Mouse (Mus musculus) retina, embryonic 14.5 days (tissue): ENCODE measurements around the gene Adrm1.

ENCODE experiments used
- DNase-seq: peaks from one replicate; pipeline ENCODE4 v3.0.0-alpha.2; 2015; ENCODE audit warnings: low spot score

The Adrm1 gene

GRCm38 (mm10) chr2:180184752-180185109 lies 13.4 kb downstream of the Adrm1 start:
- no peak for DNase-seq

DNA sequence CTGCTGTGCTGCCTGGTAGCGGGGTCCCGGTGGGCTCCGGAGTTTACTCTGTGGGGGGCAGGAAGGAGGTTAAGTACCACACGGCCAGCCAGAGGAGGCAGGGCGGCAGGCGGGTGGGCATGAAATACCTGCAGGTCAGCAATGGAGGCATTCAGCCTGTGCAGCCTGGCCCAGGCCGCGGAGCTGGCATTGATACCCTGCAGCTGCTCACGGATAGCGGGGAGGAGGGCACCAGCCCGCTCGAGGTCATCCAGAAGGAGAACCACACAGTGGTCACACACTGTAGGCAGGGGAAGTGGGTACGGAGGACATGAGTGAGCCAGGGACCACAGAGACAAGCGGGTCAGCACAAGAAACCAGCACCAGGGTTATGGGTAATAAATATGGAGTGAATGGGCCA lies 14.4 kb downstream of the Adrm1 start:
- no peak for DNase-seq

- no peak for DNase-seq
These were observed 16.1 kb downstream of the Adrm1 start for GRCm38 (mm10) chr2:180187362-180187761.

DNA sequence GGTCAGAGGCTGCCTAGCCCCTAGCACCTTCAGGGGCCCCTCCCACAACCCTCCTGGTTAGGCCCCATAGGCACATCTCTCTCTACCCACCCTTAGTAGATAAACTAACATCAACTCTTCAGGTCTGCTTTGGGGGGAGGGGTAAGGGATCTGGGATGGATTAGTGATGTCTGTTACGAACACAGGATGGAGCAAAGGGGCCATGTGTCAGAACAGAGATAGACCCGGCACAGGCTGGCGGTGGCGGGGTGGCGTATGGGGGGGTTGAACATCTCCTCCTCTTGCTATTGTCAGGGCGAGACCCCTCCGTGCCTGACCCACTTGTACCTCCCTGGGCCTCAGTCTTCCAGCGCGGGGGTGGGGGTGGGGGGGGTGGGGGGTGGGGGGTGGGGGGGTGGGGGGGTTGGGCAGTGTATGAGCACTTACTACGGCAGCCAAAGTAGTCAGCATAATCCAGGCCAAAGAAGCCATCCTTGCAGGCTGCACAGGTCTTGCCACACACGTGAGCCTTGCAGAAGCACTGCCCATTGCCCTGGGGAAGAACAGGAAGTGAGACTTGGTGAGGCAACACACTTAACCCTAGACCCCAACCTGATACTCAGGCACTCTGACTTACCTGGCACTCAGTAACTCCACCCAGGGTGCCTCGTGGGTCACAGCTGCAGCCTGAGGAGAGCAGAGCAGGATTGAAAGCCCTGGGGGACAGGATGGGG lies 25.5 kb downstream of the Adrm1 start:
- DNase-seq, result no peak

DNA sequence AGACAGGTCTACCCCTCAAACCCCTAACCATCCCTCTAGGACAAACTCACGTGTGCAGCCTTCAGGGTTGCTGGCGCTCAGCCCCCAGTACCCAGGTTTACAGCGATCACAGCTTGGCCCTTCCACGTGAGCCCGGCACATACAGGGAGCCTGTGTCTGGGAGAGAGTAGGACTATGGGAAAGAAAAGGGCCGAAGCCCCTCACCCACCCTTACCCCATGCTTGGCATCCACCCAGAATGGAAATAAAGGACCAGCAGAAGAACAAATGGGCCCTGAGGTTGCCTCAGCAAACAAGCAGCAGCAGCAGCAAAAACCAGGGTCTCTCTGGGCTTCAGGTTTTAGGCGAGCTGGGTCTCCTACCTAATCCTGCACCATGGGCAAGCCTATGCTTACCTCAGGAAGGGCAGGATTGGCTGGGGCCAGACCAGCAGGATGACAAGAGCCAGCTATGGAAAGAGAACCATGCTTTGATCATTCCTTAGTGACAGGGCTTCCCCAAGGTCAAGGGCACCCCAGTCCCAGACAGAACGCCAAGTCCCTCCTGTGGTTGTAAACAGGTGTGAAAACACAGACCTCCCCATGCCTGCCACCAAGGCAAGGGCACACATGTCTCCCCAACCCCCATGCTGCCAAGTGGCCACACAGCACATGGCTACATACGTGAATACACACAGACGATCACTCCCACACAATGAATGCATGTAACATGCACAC lies 26.2 kb downstream of the Adrm1 start:
- no peak for DNase-seq

DNA sequence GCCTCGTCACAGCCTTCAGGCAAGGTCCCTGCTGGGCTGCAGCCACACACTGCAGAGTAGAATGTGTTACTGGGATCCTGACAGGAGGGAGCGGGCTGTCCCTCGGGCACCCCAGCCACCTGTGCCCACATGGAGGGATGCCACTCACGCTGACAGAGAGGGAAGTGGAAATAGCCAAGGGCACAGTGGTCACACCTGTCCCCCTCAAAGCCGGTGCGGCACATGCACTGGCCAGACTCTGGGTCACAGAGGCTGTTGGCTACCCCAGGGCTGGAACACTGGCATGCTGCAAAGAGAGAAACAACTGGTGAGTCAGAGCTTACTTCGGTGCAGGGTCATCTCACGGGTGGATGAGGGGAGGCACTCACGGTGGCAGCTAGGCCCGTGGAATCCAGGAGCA lies 27.5 kb downstream of the Adrm1 start:
- no peak for DNase-seq

GRCm38 (mm10) chr2:180200681-180201080 lies 29.4 kb downstream of the Adrm1 start:
- no peak for DNase-seq

DNA sequence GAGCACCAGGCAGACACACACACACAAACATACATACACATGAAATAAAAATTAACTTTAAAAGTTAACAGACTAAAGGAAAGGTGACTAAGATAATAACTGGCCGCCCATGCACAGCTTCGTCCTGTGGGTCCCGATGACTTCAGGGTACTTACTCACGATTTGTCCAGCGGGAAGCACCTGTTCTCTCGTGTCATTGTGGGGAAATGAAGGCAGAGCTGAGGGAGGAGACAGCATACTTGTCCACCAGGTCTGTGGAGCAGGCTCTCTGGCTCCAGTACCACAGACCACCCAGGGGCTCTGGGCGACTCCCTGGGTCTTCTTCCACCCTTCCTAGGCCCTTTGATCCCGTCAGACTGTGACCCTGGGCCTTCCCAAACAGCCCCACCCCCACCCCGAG lies 30.0 kb downstream of the Adrm1 start:
- DNase-seq, result no peak

DNA sequence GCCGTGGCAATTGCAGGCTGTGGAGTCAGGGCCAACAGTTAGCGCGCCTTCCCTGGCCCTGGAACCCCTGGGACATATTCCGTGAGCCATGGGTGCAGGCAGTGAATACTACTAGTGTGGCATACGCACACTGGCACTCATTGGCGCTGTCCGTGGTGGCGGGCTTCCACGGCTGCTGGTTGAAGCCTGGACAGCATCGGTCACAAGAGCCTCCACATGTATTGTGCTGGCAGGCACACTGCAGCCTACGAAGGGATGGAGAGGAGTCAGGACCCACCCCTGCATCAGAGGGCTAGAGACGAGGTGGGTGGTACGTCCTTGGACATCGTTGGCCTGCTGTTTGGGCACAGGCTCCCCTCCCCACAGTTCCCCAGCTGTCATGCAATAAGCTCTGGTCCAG lies 31.0 kb downstream of the Adrm1 start:
- DNase-seq, result no peak

DNA sequence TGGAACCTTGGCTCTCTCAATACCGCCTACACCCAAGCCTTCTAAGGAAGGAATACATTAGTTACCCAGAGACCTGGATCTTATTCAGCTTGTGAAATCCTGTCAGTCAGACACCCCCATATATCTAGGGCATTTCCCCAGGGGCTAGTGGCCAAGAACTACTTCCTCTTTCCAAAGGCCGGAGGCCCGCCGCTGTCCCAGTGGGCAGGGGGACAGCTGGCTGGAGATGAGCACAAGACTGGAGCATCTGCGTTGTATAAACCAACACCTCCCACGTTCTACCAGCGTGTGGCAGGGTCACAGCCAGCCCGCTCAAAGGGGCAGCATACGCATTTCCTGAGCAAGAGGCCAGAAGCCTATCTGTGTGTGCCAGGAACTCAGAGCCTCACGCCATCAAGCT lies 31.5 kb downstream of the Adrm1 start:
- no peak for DNase-seq

DNA sequence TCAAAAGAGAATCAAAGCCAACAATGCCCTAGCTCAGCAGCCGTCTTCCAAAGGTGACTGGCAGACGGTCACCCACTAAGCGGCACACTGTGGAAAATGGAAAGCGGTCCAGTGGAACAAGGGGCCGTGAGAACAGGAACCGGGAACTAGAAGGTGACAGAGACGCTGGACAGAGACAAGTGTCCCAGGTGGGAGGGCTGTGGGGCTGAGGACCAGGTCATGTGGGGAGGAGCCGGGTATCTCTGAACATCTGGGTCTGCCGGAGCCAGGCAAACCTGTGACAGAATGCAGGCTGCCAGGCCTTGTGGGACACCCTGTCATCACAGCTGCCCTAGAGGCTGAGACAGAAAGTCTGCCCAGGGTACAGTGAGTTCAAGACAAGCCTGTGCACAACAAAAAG lies 33.2 kb downstream of the Adrm1 start:
- no peak for DNase-seq

GRCm38 (mm10) chr2:180205083-180205955 lies 34.0 kb downstream of the Adrm1 start:
- DNase-seq, result no peak

DNA sequence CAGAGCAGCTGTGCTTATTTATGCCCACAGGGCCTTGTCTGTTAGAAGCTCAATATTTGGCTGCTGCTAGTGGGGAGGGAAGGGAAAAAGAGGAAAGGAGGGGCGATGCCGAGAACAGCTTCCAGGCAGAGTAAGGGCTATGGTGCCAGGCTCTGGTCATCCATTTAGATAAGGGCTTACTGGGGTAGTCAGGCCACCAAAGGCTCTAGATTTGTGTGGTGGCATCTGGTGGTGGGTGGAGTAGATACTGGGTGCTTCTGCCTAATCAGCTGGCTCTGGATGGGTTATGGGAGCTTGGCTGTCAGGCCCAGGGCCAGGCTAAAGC lies 34.6 kb downstream of the Adrm1 start:
- DNase-seq, result no peak

- peak; percentile 74 for DNase-seq
These were observed 36.6 kb downstream of the Adrm1 start for GRCm38 (mm10) chr2:180207840-180208239.

DNA sequence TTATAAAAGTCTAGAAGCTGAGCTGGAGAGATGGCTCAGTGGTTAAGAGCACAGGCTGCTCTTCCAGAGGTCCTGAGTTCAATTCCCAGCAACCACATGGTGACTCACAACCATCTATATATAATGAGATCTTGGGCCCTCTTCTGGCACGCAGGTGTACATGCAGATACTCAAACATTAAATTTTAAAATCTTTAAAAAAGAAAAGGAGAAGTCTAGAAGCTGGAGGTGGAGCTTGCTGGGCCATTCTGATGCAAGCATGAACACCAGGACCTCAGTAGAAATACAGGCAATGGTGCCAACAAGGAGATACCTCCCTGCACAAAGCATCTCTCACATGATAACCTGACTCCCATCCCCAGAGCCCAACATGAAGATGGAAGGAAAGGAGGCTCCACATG lies 37.7 kb downstream of the Adrm1 start:
- no peak for DNase-seq

DNA sequence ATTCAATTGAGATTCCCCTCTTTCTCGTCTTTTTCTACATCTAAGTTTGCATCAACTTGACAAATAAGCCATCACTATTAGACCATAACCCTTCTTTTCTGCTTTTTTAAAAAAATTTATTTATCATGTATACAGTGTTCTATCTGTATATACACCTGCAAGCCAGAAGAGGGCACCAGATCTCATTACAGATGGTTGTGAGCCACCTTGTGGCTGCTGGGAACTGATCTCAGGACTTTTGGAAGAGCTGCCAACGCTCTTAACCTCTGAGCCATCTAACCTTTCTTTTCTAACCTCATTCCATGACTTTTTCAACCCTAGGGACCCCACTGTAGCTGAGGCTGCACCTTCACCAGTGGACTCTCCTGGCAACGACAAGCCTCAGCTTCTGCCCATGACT lies 41.0 kb downstream of the Adrm1 start:
- DNase-seq, result no peak

DNA sequence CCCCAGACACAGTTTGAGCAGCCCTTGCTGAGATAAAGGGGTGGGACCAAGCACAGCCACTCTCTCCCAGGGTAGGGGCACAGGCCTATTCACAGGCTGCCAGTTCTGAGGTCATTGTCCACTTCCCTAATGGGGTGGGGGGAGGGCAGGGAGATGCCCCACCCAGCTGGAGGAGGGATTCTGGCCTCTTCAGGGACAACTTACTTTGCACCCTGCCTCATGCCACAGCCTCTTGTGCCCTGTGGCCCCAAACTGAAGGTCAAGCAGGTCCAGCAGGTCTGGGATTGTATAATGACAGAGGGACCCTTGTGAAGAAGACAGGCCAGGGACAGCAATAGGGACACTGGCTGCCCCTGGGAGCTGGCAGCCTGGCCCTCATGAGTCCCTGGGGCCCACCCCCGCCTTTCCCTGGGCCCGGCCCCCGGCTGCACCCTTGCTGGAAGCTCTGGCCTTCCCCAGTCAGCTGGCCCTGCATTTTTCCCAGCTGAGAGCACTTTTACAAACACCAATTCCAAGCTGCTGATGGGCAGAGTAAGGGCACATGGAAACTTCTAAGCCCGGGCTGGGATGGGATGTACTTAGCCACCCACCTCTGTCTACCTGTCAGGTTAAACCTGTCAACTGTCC lies 43.2 kb downstream of the Adrm1 start:
- no peak for DNase-seq

- DNase-seq, result no peak
These were observed 43.8 kb downstream of the Adrm1 start for GRCm38 (mm10) chr2:180215011-180215461.

DNA sequence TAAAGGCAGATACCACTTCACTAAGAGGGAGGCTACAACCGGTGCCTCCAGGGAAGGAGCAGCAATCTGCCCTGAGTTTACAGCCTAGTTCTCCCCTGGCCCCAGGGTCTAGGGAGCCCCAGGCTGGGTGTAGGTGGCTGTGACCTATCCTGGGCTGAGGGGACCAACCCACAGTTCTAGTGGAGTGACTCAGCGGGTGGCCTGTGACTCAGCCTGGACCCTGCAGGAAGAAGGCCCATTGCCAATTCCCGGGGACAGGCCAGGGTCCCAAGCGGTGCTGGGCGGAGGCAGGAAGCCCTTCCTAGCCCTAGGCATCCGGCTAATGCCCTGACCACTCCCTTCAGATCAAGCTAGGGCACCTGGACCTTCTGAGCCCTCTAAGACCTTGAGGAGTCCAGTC lies 44.7 kb downstream of the Adrm1 start:
- no peak for DNase-seq

- no peak for DNase-seq
These were observed 45.6 kb downstream of the Adrm1 start for GRCm38 (mm10) chr2:180216921-180217320.

- DNase-seq, result no peak
These were observed 46.3 kb downstream of the Adrm1 start for GRCm38 (mm10) chr2:180217587-180217986.

DNA sequence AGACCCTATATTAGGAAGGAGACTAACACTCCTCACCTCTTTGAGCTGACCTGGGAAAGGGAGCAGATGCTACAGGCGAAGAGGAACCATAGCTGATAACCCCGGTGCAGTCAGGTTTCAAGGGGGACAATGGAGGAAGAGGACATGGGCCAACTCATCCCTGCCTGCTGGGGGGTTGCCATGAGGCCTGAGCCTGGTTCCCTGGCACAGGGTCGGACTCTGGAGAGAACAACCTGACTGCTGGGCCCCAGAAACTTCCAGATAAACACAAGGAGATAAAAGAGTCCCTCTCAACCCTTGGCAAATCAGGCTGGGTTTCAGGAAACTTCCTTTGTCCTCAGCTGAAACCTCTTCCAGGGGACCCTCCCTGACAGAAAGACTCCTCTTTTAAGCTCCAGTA lies 47.0 kb downstream of the Adrm1 start:
- no peak for DNase-seq

DNA sequence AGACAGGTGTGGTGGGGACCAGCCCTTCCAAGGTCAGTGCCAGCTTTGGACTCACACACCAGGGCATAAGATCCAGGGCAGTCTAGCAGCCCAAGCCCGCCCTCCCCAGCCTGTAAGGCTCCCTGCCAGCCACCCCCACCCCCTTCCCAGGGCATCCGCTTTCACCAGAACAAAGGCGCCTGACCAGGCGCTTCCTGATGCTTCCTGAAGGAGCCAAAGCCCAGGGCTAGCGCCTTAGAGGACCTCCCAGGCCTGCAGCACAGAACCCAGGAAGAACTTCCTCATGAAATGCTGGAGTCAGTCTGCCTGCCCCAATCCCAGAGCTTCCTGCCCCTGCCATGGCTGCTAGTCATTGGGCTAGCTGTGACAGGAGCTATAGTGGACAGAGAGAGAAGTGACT lies 47.4 kb downstream of the Adrm1 start:
- DNase-seq, result no peak
